Comparison of ENCODE assay signal across 9 mouse cellular contexts in genomic region chr2:118744621-118745020, GRCm38 (mm10). TPM values are rescaled to one million over a fixed set of nuclear protein-coding genes. Genes with fewer than 3 reads are reported as not detected.
DNase-seq lines count a peak whose midpoint lies in the region; ATAC-seq lines count a peak whose summit lies in the region.
"Had no signal": no experiment of that assay in that cellular context is flagged by ENCODE, and none has a peak within 500 bp of the region (broad histone marks: within the 10 kb centered on the region; RNA-seq: fewer than 3 reads in every experiment).

No protein-coding gene starts in this region.

- 0 out of 2 replicates have a peak, but pooled peaks cover 6% of the 10 kb centered on the region for H3K36me3 ChIP-seq in heart, embryonic 15.5 days
- H3K36me3 ChIP-seq in embryonic facial prominence, embryonic 13.5 days = no peaks in the 10 kb centered on the region
- no peaks in the 10 kb centered on the region for H3K36me3 ChIP-seq in hindbrain, embryonic 14.5 days (replicated peaks; ENCODE audit: control insufficient read depth, insufficient read depth)
- H3K36me3 ChIP-seq in midbrain, embryonic 12.5 days = no peaks in the 10 kb centered on the region

- peak overlapping the region; percentile 94 for H3K4me3 ChIP-seq in heart, embryonic 15.5 days
- H3K4me3 ChIP-seq in embryonic facial prominence, embryonic 13.5 days = peak overlapping the region; percentile 81; the same call in 1 of the 2 replicates
- H3K4me3 ChIP-seq in hindbrain, embryonic 14.5 days (replicated peaks; ENCODE audit: low read length) = peak overlapping the region; percentile 89
- H3K4me3 ChIP-seq in midbrain, embryonic 12.5 days = 0 out of 2 replicates have a peak overlapping the region, but pooled peaks have one; percentile 96

- H3K4me2 ChIP-seq in heart, embryonic 15.5 days = peak overlapping the region; percentile 91
- peak overlapping the region; percentile 98 for H3K4me2 ChIP-seq in embryonic facial prominence, embryonic 13.5 days
- peak overlapping the region; percentile 84 for H3K4me2 ChIP-seq in hindbrain, embryonic 14.5 days (replicated peaks)
- H3K4me2 ChIP-seq in midbrain, embryonic 12.5 days (replicated peaks) = peak overlapping the region; percentile 96

- no peak overlapping the region for H3K9ac ChIP-seq in heart, embryonic 15.5 days
- no peak overlapping the region for H3K9ac ChIP-seq in embryonic facial prominence, embryonic 13.5 days
- no peak overlapping the region for H3K9ac ChIP-seq in hindbrain, embryonic 14.5 days
- H3K9ac ChIP-seq in midbrain, embryonic 12.5 days (replicated peaks) = no peak overlapping the region

- peaks cover 15% of the 10 kb centered on the region for H3K27me3 ChIP-seq in heart, embryonic 15.5 days
- peaks cover 37% of the 10 kb centered on the region for H3K27me3 ChIP-seq in embryonic facial prominence, embryonic 13.5 days
- H3K27me3 ChIP-seq in hindbrain, embryonic 14.5 days (ENCODE audit: control insufficient read depth, insufficient read depth, low read length) = peaks cover 4% of the 10 kb centered on the region
- H3K27me3 ChIP-seq in midbrain, embryonic 12.5 days = peaks cover 27% of the 10 kb centered on the region

- DNase-seq in heart, postnatal 4 days = no peak
- no peak for DNase-seq in hindbrain, embryonic 14.5 days (ENCODE audit: low spot score)
- DNase-seq in layer of hippocampus, adult 11-12 months (ENCODE audit: low spot score) = no peak
- DNase-seq in gastrocnemius, postnatal 10 days = no peak

- no peak overlapping the region for H3K27ac ChIP-seq in heart, embryonic 15.5 days
- H3K27ac ChIP-seq in embryonic facial prominence, embryonic 13.5 days = no peak overlapping the region
- no peak overlapping the region for H3K27ac ChIP-seq in hindbrain, embryonic 14.5 days
- H3K27ac ChIP-seq in midbrain, embryonic 12.5 days (replicated peaks) = no peak overlapping the region

- no peak for ATAC-seq in heart, embryonic 15.5 days (replicated peaks; ENCODE audit: insufficient number of reproducible peaks, insufficient read depth, low FRiP score, low read depth)
- ATAC-seq in embryonic facial prominence, embryonic 13.5 days (ENCODE audit: insufficient number of reproducible peaks, insufficient read depth, low FRiP score, low TSS enrichment, low read depth) = no peak
- no peak for ATAC-seq in hindbrain, embryonic 14.5 days (ENCODE audit: low FRiP score)
- ATAC-seq in midbrain, embryonic 12.5 days (ENCODE audit: low FRiP score, low read depth) = no peak
- no peak for ATAC-seq in CD4-positive, CD25-positive, alpha-beta regulatory T cell, adult 4 months

- 14% methylated on average over 7 of the region's 7 CpGs for WGBS in heart, embryonic 15.5 days
- 9% methylated on average over 7 of the region's 7 CpGs for WGBS in embryonic facial prominence, embryonic 13.5 days
- WGBS in hindbrain, embryonic 14.5 days = 8% methylated on average over 7 of the region's 7 CpGs
- 9% methylated on average over 7 of the region's 7 CpGs for WGBS in midbrain, embryonic 12.5 days

- peaks cover 46% of the 10 kb centered on the region for H3K4me1 ChIP-seq in heart, embryonic 15.5 days (replicated peaks)
- peaks cover 39% of the 10 kb centered on the region for H3K4me1 ChIP-seq in embryonic facial prominence, embryonic 13.5 days
- peaks cover 36% of the 10 kb centered on the region for H3K4me1 ChIP-seq in hindbrain, embryonic 14.5 days (replicated peaks; ENCODE audit: control insufficient read depth, insufficient read depth, low read length)
- peaks cover 41% of the 10 kb centered on the region for H3K4me1 ChIP-seq in midbrain, embryonic 12.5 days

- no peaks in the 10 kb centered on the region for H3K9me3 ChIP-seq in heart, embryonic 15.5 days (replicated peaks)
- H3K9me3 ChIP-seq in embryonic facial prominence, embryonic 13.5 days = no peaks in the 10 kb centered on the region
- no peaks in the 10 kb centered on the region for H3K9me3 ChIP-seq in hindbrain, embryonic 14.5 days (ENCODE audit: control insufficient read depth, low read length)
- no peaks in the 10 kb centered on the region for H3K9me3 ChIP-seq in midbrain, embryonic 12.5 days

RNA-seq across cellular contexts. Expression of gene Inafm2, which starts 0.9 kb away (rescaled TPM):
- polyA plus RNA-seq in heart, embryonic 15.5 days (2015; fragmentation: Nextera tagmentation; extraction: Ambion mirVana) = 42.1 and 44.7 TPM in 2 replicates
- total RNA-seq in heart, postnatal 4 days (2021) = 10 to 100 TPM; 33.9 to 34.9 TPM
- polyA plus RNA-seq in embryonic facial prominence, embryonic 13.5 days (2015; fragmentation: Nextera tagmentation; extraction: Ambion mirVana) = 12.7 and 13.1 TPM in 2 replicates
- 29.5 and 30.6 TPM in 2 replicates for polyA plus RNA-seq in hindbrain, embryonic 14.5 days (2014; fragmentation: Nextera tagmentation; extraction: Ambion mirVana)
- 25.1 TPM in 2 replicates for polyA plus RNA-seq in midbrain, embryonic 12.5 days (2016; fragmentation: Nextera tagmentation; extraction: Ambion mirVana)
- polyA plus RNA-seq in CD4-positive, CD25-positive, alpha-beta regulatory T cell, adult 4 months (2017; shearing (Covaris generic)) = 10 to 100 TPM; 18.6 to 20.6 TPM
- total RNA-seq in gastrocnemius, postnatal 10 days (2021) = 1 to 10 TPM; 6.0 to 8.6 TPM

RNA-seq across cellular contexts. Expression of gene Plcb2, which starts 16.4 kb away (rescaled TPM):
- 3.2 and 3.8 TPM in 2 replicates for polyA plus RNA-seq in heart, embryonic 15.5 days (2015; fragmentation: Nextera tagmentation; extraction: Ambion mirVana)
- 1 to 10 TPM; 1.3 to 1.7 TPM for total RNA-seq in heart, postnatal 4 days (2021)
- polyA plus RNA-seq in embryonic facial prominence, embryonic 13.5 days (2015; fragmentation: Nextera tagmentation; extraction: Ambion mirVana) = 0.47 and 0.55 TPM in 2 replicates
- polyA plus RNA-seq in hindbrain, embryonic 14.5 days (2014; fragmentation: Nextera tagmentation; extraction: Ambion mirVana) = 0.54 and 0.69 TPM in 2 replicates
- polyA plus RNA-seq in midbrain, embryonic 12.5 days (2016; fragmentation: Nextera tagmentation; extraction: Ambion mirVana) = 0.17 and 0.50 TPM in 2 replicates
- 10 to 100 TPM; 15.7 to 20.8 TPM for polyA plus RNA-seq in CD4-positive, CD25-positive, alpha-beta regulatory T cell, adult 4 months (2017; shearing (Covaris generic))
- 1 to 10 TPM in 1 of 2 experiments, under 1 TPM in 1; 0.40 to 1.1 TPM for total RNA-seq in gastrocnemius, postnatal 10 days (2021)

RNA-seq across cellular contexts. Expression of gene Ccdc9b, which starts 17.8 kb away (rescaled TPM):
- 2.4 and 3.0 TPM in 2 replicates for polyA plus RNA-seq in heart, embryonic 15.5 days (2015; fragmentation: Nextera tagmentation; extraction: Ambion mirVana)
- 1 to 10 TPM; 6.6 to 7.4 TPM for total RNA-seq in heart, postnatal 4 days (2021)
- polyA plus RNA-seq in embryonic facial prominence, embryonic 13.5 days (2015; fragmentation: Nextera tagmentation; extraction: Ambion mirVana) = 0.83 and 0.91 TPM in 2 replicates
- 0.48 and 0.87 TPM in 2 replicates for polyA plus RNA-seq in hindbrain, embryonic 14.5 days (2014; fragmentation: Nextera tagmentation; extraction: Ambion mirVana)
- 1.9 and 2.2 TPM in 2 replicates for polyA plus RNA-seq in midbrain, embryonic 12.5 days (2016; fragmentation: Nextera tagmentation; extraction: Ambion mirVana)
- not detected for polyA plus RNA-seq in CD4-positive, CD25-positive, alpha-beta regulatory T cell, adult 4 months (2017; shearing (Covaris generic))
- 1 to 10 TPM; 5.7 to 8.5 TPM for total RNA-seq in gastrocnemius, postnatal 10 days (2021)

RNA-seq across cellular contexts. Expression of gene Phgr1, which starts 27.9 kb away (rescaled TPM):
- polyA plus RNA-seq in heart, embryonic 15.5 days (2015; fragmentation: Nextera tagmentation; extraction: Ambion mirVana) = not detected in 2 replicates
- not detected for total RNA-seq in heart, postnatal 4 days (2021)
- polyA plus RNA-seq in embryonic facial prominence, embryonic 13.5 days (2015; fragmentation: Nextera tagmentation; extraction: Ambion mirVana) = 2.0 TPM in 1 of 2 replicates, not detected in the other
- not detected in 2 replicates for polyA plus RNA-seq in hindbrain, embryonic 14.5 days (2014; fragmentation: Nextera tagmentation; extraction: Ambion mirVana)
- polyA plus RNA-seq in midbrain, embryonic 12.5 days (2016; fragmentation: Nextera tagmentation; extraction: Ambion mirVana) = not detected in 2 replicates
- not detected for polyA plus RNA-seq in CD4-positive, CD25-positive, alpha-beta regulatory T cell, adult 4 months (2017; shearing (Covaris generic))
- total RNA-seq in gastrocnemius, postnatal 10 days (2021) = not detected
- total RNA-seq: common myeloid progenitor, adult 5-6 weeks had no signal

RNA-seq across cellular contexts. Expression of gene Disp2, which starts 34.9 kb away (rescaled TPM):
- 0.20 and 0.96 TPM in 2 replicates for polyA plus RNA-seq in heart, embryonic 15.5 days (2015; fragmentation: Nextera tagmentation; extraction: Ambion mirVana)
- total RNA-seq in heart, postnatal 4 days (2021) = under 1 TPM; 0.07 to 0.10 TPM
- 0.34 and 0.51 TPM in 2 replicates for polyA plus RNA-seq in embryonic facial prominence, embryonic 13.5 days (2015; fragmentation: Nextera tagmentation; extraction: Ambion mirVana)
- polyA plus RNA-seq in hindbrain, embryonic 14.5 days (2014; fragmentation: Nextera tagmentation; extraction: Ambion mirVana) = 65.8 and 79.2 TPM in 2 replicates
- 17.5 and 17.8 TPM in 2 replicates for polyA plus RNA-seq in midbrain, embryonic 12.5 days (2016; fragmentation: Nextera tagmentation; extraction: Ambion mirVana)
- not detected for polyA plus RNA-seq in CD4-positive, CD25-positive, alpha-beta regulatory T cell, adult 4 months (2017; shearing (Covaris generic))
- total RNA-seq in gastrocnemius, postnatal 10 days (2021) = under 1 TPM; 0.34 to 0.35 TPM
- total RNA-seq: common myeloid progenitor, adult 5-6 weeks had no signal
